Mouse (Mus musculus) kidney, adult 2 months (tissue): ENCODE results near the gene Ikzf1.

ENCODE experiments used
- CTCF ChIP-seq: fragments of 200-500 bp; conservative IDR thresholded peaks from 2 replicates; pipeline ENCODE4 v1.5.1; 2011; ENCODE audit warnings: low read depth, mild to moderate bottlenecking, control low read depth, low read length, moderate library complexity, mixed read lengths; ENCODE audit not compliant: insufficient read depth, insufficient read length
- POLR2A ChIP-seq: fragments of 200-500 bp; IDR thresholded peaks from one replicate; pipeline ENCODE4 v1.6.1; 2011; ENCODE audit warnings: low read depth, low read length, control low read depth

DNA sequence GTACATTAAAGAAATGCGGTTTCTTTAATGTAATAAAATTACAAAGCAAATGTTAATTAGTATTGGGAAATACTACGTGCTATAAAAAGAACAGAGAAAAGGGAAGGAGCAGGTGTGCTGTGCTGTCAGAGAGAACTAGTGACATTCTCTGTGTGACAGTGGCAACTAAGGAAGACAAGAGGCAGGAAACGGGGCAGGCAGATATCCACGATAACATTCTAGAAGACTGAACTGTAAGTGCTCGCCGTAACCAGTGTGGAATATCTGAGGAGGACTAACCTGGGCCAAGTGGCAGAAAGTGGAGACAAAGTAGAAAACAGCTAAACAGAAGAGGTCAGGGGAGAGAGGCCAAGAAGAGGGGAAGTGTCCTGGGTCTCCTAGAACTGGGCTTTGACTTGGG, 5.8 kb upstream of the Ikzf1 start:
- TF ChIP-seq CTCF: no peak
- TF ChIP-seq POLR2A: no peak
